Mouse (Mus musculus) midbrain, embryonic 11.5 days (tissue): ENCODE results near the gene Prss8. TPM values are rescaled to one million over a fixed set of nuclear protein-coding genes. Genes with fewer than 3 reads are reported as not detected.

Experiments used
- ATAC-seq: fragments of 200-750 bp; cut with Nextera tagmentation; 2 replicates; pipeline ENCODE4 v1.8.0; 2017; ENCODE audit warnings: moderate TSS enrichment, moderate library complexity; ENCODE audit not compliant: low FRiP score
- DNase-seq: peaks from one replicate; pipeline ENCODE4 v3.0.0; 2015; ENCODE audit warnings: low spot score; ENCODE audit errors: missing footprints
- H3K27ac ChIP-seq: fragments of 300-500 bp; sonication (generic); 2 replicates; pipeline ENCODE4 v1.5.1; 2014; ENCODE audit warnings: low read depth, low read length
- H3K27me3 ChIP-seq: fragments of 300-500 bp; sonication (generic); 2 replicates; pipeline ENCODE4 v1.6.1; 2014; ENCODE audit warnings: mild to moderate bottlenecking, low read length, moderate library complexity, mixed read lengths; ENCODE audit not compliant: control insufficient read depth, insufficient read depth
- H3K36me3 ChIP-seq: fragments of 300-500 bp; sonication (generic); 2 replicates; pipeline ENCODE4 v1.6.1; 2014; ENCODE audit warnings: mild to moderate bottlenecking, low read length, moderate library complexity, mixed read lengths; ENCODE audit not compliant: control insufficient read depth, insufficient read depth
- H3K4me1 ChIP-seq: fragments of 300-500 bp; sonication (generic); 2 replicates; pipeline ENCODE4 v1.6.1; 2014; ENCODE audit warnings: low read length; ENCODE audit not compliant: control insufficient read depth, insufficient read depth
- H3K4me2 ChIP-seq: fragments of 300-500 bp; sonication (generic); 2 replicates; pipeline ENCODE4 v1.6.1; 2014; ENCODE audit warnings: mild to moderate bottlenecking, moderate library complexity
- H3K4me3 ChIP-seq: fragments of 300-500 bp; sonication (generic); 2 replicates; pipeline ENCODE4 v1.5.1; 2014; ENCODE audit warnings: low read depth, low read length
- H3K9ac ChIP-seq: fragments of 300-500 bp; sonication (generic); 2 replicates; pipeline ENCODE4 v1.6.1; 2014; ENCODE audit warnings: low read length
- H3K9me3 ChIP-seq: fragments of 300-500 bp; sonication (generic); 2 replicates; pipeline ENCODE4 v1.6.1; 2016; ENCODE audit warnings: low read length; ENCODE audit not compliant: control insufficient read depth
- WGBS: fragments of 180-500 bp; shearing (Covaris S2); extraction: QIAGEN DNeasy Blood & Tissue Kit; methylation state at CpG from one replicate; pipeline ENCODE4 v1.1.7; 2014; 5-methylcytosine and 5-hydroxymethylcytosine counted together
- polyA plus RNA-seq: library from polyadenylated mRNA; unstranded; fragments of >200 nt; fragmentation: Nextera tagmentation; extraction: Ambion mirVana; gene quantifications from 2 replicates; pipeline ENCODE4 v1.2.1, GENCODE M21; 2014

The Prss8 gene
- polyA plus RNA-seq, 1 experiment from 2014 or later: 0.78 TPM

DNA sequence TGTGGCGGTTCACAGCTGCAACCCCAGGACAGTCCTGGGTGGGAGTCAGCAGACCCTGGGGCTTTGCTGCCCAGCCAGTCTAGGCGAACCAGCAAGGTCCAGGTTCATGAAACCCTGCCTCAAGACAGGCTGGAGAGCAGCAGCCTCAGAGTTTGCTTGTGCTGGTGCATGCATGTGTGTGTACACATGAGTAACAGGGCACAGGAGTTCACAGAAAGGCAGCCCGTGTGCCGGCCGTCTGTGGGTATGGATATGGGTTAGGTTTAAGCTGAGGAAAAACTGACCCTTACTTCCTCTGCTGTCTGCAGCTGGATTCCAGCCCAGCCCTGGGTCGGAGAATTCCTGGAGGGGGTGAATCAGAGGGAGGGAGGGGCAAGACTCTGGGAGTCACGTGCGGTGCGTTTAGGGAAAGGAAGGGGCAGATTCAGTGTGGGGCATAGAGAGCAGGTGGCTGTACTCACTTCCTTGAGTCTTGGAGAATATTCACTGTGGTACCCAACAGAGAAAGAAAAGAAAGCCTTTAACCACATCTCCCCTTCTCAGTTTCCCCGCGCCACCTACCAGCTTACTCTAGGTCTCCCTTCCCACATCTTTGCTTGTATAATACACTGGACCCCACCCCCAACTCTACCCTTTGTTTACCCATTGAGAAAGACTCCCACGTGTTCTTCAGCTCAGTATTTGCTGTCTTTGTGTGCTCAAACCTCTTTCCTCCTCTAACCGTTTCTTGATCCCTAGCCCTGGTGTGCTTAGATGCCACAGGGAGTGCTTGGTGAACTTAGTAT is 1.6 kb upstream of the Prss8 start:
- Histone ChIP-seq H3K27ac (no peak overlapping the region), H3K4me2 (no peak overlapping the region), H3K27me3 (peaks cover 11% of the 10 kb centered on the region; the same call in 1 of the 2 replicates), H3K4me1 (peaks cover 19% of the 10 kb centered on the region), H3K4me3 (no peak overlapping the region), H3K36me3 (no peaks in the 10 kb centered on the region), H3K9ac (peak overlapping the region; percentile 17; the same call in 1 of the 2 replicates), H3K9me3 (no peaks in the 10 kb centered on the region)
- DNase-seq (peak; percentile 89), ATAC-seq (no peak)
- 35% methylated on average over 13 of the region's 13 CpGs for WGBS

- WGBS: 86% methylated on average over 5 of the region's 5 CpGs
- ATAC-seq: no peak
- H3K4me1 ChIP-seq: peaks cover 12% of the 10 kb centered on the region
Measured at GRCm38 (mm10) chr7:127930636-127931035, 732 bp upstream of the Prss8 start.

DNA sequence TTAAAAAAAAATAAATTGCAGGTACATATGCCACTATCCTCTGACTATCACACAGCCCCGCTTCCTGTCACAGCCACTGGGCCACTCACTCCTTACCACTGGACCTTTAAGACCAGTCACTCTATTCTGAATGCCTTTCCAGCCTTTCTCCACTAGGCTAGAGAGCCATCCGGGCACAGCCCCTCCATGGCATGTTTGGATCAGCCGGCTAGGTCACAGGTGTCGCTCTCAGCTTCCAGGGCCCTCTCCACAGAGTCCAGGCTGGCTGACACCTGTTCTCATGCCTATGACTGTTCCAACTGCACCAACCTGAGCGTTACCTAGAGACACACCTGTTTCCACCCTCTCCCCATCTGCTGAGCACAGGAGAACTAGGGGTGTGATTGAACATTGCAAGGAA is 1.3 kb downstream of the Prss8 start:
- ATAC-seq (no peak), DNase-seq (peak; percentile 54)
- Histone ChIP-seq H3K4me2 (no peak overlapping the region), H3K27me3 (peaks cover 11% of the 10 kb centered on the region; the same call in 1 of the 2 replicates), H3K9me3 (no peaks in the 10 kb centered on the region), H3K4me3 (no peak overlapping the region), H3K9ac (no peak overlapping the region), H3K36me3 (peaks cover 3% of the 10 kb centered on the region; the same call in 1 of the 2 replicates), H3K4me1 (peaks cover 10% of the 10 kb centered on the region), H3K27ac (no peak overlapping the region)
- 50% methylated on average over 5 of the region's 5 CpGs for WGBS

More at GRCm38 (mm10) chr7:127930636-127931035, 732 bp upstream of the Prss8 start:
- H3K36me3 ChIP-seq: peaks cover 3% of the 10 kb centered on the region; the same call in 1 of the 2 replicates
- no peak overlapping the region for H3K9ac ChIP-seq
- no peak overlapping the region for H3K27ac ChIP-seq
- H3K4me2 ChIP-seq: no peak overlapping the region
- H3K27me3 ChIP-seq: peaks cover 11% of the 10 kb centered on the region; the same call in 1 of the 2 replicates
- H3K4me3 ChIP-seq: no peak overlapping the region
- DNase-seq: no peak
- H3K9me3 ChIP-seq: no peaks in the 10 kb centered on the region

GRCm38 (mm10) chr7:127927726-127928125 is 2.2 kb downstream of the Prss8 start:
- peaks cover 11% of the 10 kb centered on the region; the same call in 1 of the 2 replicates for H3K27me3 ChIP-seq
- H3K4me3 ChIP-seq: no peak overlapping the region
- DNase-seq (no peak), ATAC-seq (no peak)
- H3K4me2 ChIP-seq: no peak overlapping the region
- no peaks in the 10 kb centered on the region for H3K9me3 ChIP-seq
- whole genome bisulfite sequencing: 82% methylated on average over 11 of the region's 11 CpGs
- H3K9ac ChIP-seq: no peak overlapping the region
- H3K4me1 ChIP-seq: peaks cover 9% of the 10 kb centered on the region
- H3K27ac ChIP-seq: no peak overlapping the region
- peaks cover 3% of the 10 kb centered on the region; the same call in 1 of the 2 replicates for H3K36me3 ChIP-seq

- no peak overlapping the region for H3K27ac ChIP-seq
- peaks cover 3% of the 10 kb centered on the region; the same call in 1 of the 2 replicates for H3K36me3 ChIP-seq
- DNase-seq (peak; percentile 39), ATAC-seq (no peak)
- peaks cover 11% of the 10 kb centered on the region; the same call in 1 of the 2 replicates for H3K27me3 ChIP-seq
- 93% methylated on average over 11 of the region's 11 CpGs for WGBS
- H3K4me2 ChIP-seq: no peak overlapping the region
- no peaks in the 10 kb centered on the region for H3K9me3 ChIP-seq
- H3K4me3 ChIP-seq: no peak overlapping the region
- peaks cover 3% of the 10 kb centered on the region; the same call in 1 of the 2 replicates for H3K4me1 ChIP-seq
- no peak overlapping the region for H3K9ac ChIP-seq
Measured at GRCm38 (mm10) chr7:127926846-127927245, 3.1 kb downstream of the Prss8 start.

DNA sequence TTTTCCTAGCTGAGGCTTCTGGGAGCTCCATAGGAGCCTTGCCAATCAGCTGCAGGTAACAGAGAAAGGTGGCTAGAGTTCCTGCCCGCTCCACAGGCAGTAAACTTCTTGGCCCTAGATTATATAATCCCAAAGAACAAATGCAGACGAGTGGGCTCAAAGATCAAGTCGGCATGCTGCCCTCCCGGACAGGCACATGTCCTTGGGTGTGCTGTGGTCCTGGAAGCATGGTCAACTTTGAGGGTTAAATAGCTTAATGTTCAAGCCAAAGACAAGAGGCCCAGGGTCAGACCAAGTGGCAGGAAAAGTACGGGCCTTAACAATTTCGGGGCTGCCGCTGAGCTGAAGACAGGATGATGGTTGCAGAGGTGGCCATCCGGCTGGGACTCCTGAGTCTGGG is 3.8 kb downstream of the Prss8 start:
- Histone ChIP-seq H3K27me3 (peaks cover 11% of the 10 kb centered on the region; the same call in 1 of the 2 replicates), H3K4me2 (no peak overlapping the region), H3K9me3 (no peaks in the 10 kb centered on the region), H3K36me3 (peaks cover 3% of the 10 kb centered on the region; the same call in 1 of the 2 replicates), H3K4me1 (no peaks in the 10 kb centered on the region), H3K4me3 (no peak overlapping the region), H3K9ac (no peak overlapping the region), H3K27ac (no peak overlapping the region)
- no peak for DNase-seq
- ATAC-seq: no peak
- 87% methylated on average over 8 of the region's 8 CpGs for WGBS

GRCm38 (mm10) chr7:127925252-127925651 is 4.7 kb downstream of the Prss8 start:
- Histone ChIP-seq H3K4me1 (no peaks in the 10 kb centered on the region), H3K27ac (no peak overlapping the region), H3K4me3 (no peak overlapping the region), H3K9me3 (no peaks in the 10 kb centered on the region), H3K9ac (no peak overlapping the region), H3K4me2 (no peak overlapping the region), H3K27me3 (peaks cover 11% of the 10 kb centered on the region; the same call in 1 of the 2 replicates), H3K36me3 (peaks cover 3% of the 10 kb centered on the region; the same call in 1 of the 2 replicates)
- 67% methylated on average over 5 of the region's 5 CpGs for WGBS
- no peak for DNase-seq
- no peak for ATAC-seq

DNA sequence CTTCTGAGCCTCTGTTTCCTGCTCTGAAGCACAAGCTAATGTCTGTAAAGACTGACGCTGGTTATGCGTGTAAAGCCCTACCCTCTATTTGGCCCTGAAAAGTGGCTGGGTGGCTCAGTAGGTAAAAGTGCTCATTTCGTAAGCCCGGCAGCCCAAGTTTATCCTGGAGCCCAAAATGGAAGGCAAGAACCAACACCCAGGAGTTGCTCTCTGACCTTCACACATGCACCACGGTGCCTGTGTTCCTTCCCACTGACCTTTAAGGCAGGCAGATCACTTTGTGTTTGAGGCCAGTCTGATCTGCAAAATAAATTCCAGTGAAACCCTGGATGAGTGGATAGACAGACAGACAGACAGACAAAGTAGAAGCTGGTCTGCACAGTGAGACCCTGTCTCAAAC is 6.2 kb downstream of the Prss8 start:
- Histone ChIP-seq H3K4me1 (no peaks in the 10 kb centered on the region), H3K9me3 (no peaks in the 10 kb centered on the region), H3K36me3 (peaks cover 3% of the 10 kb centered on the region; the same call in 1 of the 2 replicates), H3K27me3 (peaks cover 3% of the 10 kb centered on the region; the same call in 1 of the 2 replicates), H3K4me2 (no peak overlapping the region), H3K9ac (no peak overlapping the region), H3K27ac (no peak overlapping the region), H3K4me3 (no peak overlapping the region)
- ATAC-seq (no peak), DNase-seq (no peak)
- 90% methylated on average over 5 of the region's 5 CpGs for WGBS
